Mouse (Mus musculus) testis, adult 2 months (tissue): ENCODE results near the gene Klk7. TPM values are rescaled to one million over a fixed set of nuclear protein-coding genes. Genes with fewer than 3 reads are reported as not detected.

Source experiments
- H3K27ac ChIP-seq: fragments of 200-500 bp; 2 replicates; pipeline ENCODE4 v1.5.1; 2012; ENCODE audit warnings: low read depth, low read length; ENCODE audit not compliant: control insufficient read depth, insufficient read depth
- H3K27me3 ChIP-seq: fragments of 200-500 bp; 2 replicates; pipeline ENCODE4 v1.6.1; 2012; ENCODE audit warnings: mild to moderate bottlenecking, low read length, moderate library complexity; ENCODE audit not compliant: control insufficient read depth, insufficient read depth
- H3K36me3 ChIP-seq: fragments of 200-500 bp; 2 replicates; pipeline ENCODE4 v1.6.1; 2012; ENCODE audit warnings: mild to moderate bottlenecking, low read length; ENCODE audit not compliant: control insufficient read depth, insufficient read depth
- H3K4me1 ChIP-seq: fragments of 200-500 bp; 2 replicates; pipeline ENCODE4 v1.6.1; 2012; ENCODE audit warnings: low read length; ENCODE audit not compliant: control insufficient read depth, insufficient read depth
- H3K4me3 ChIP-seq: fragments of 200-500 bp; 2 replicates; pipeline ENCODE4 v1.5.1; 2012; ENCODE audit warnings: low read depth, mild to moderate bottlenecking, low read length, moderate library complexity, mixed read lengths; ENCODE audit not compliant: control insufficient read depth
- CTCF ChIP-seq: fragments of 200-500 bp; IDR thresholded peaks from 2 replicates; pipeline ENCODE4 v1.5.1; 2012; ENCODE audit warnings: low read depth, mild to moderate bottlenecking, inconsistent platforms, low read length, moderate library complexity; ENCODE audit not compliant: control insufficient read depth, insufficient read depth, insufficient replicate concordance
- POLR2A ChIP-seq: fragments of 200-500 bp; IDR thresholded peaks from 2 replicates; pipeline ENCODE4 v1.6.1; 2012; ENCODE audit warnings: low read depth, mild to moderate bottlenecking, inconsistent platforms, low read length, moderate library complexity; ENCODE audit not compliant: control insufficient read depth
- polyA plus RNA-seq: library from polyadenylated mRNA; depleted of rRNA; stranded (reverse); fragments of >200 nt; gene quantifications from 2 replicates; pipeline ENCODE4 v1.2.3, GENCODE M21; 2012; rRNA removed

Klk7 gene
- polyA plus RNA-seq = not detected in 2 replicates

- H3K4me3 ChIP-seq = no peak within 1 kb of the TSS
- no peaks in the 10 kb centered on the region for H3K36me3 ChIP-seq
- no peak within 1 kb of the TSS for H3K27ac ChIP-seq
- no peaks in the 10 kb centered on the region for H3K4me1 ChIP-seq
- no peaks in the 10 kb centered on the region for H3K27me3 ChIP-seq
- TF ChIP-seq CTCF (no peak), POLR2A (no peak)
These were observed at the start of gene Klk7 for GRCm38 (mm10) chr7:43810994-43811393. TSS of gene Klk7 (plus strand) at chr7:43811294.

GRCm38 (mm10) chr7:43766484-43766883, 44.6 kb upstream of the Klk7 start:
- H3K27me3 ChIP-seq = no peaks in the 10 kb centered on the region
- H3K27ac ChIP-seq = no peak overlapping the region
- no peaks in the 10 kb centered on the region for H3K36me3 ChIP-seq
- H3K4me1 ChIP-seq = no peaks in the 10 kb centered on the region
- TF ChIP-seq CTCF = no peak
- no peak for TF ChIP-seq POLR2A
- H3K4me3 ChIP-seq = no peak overlapping the region

DNA sequence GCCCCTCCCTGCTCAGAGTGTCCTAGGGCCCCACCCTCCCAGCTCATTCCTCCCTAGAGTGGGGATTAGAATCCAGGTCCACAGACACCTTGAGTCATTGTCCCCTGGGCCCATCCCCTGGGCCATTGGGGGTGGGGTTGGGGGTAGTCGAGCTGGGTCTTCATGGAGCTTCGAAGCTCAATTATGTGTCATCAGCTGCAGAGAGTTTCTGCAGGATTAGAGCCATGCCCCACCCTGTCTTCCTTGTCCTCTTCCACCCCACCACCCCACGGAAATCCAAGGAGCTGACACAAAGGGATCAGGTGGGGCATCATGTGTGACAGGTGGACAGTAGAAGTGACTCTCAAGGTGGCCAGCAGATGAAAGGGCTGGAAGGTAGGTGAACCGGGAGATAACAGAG, 42.5 kb upstream of the Klk7 start, which contains the start of gene Klk12:
Gene Klk12, plus strand, starts transcription at position 301 of the 400 bp plus-strand sequence.
- Histone ChIP-seq H3K27ac (no peak within 1 kb of the TSS), H3K36me3 (no peaks in the 10 kb centered on the region), H3K27me3 (no peaks in the 10 kb centered on the region), H3K4me1 (peaks cover 4% of the 10 kb centered on the region), H3K4me3 (no peak within 1 kb of the TSS)
- TF ChIP-seq POLR2A (no peak), CTCF (no peak)

- peaks cover 4% of the 10 kb centered on the region for H3K4me1 ChIP-seq
- no peak for TF ChIP-seq POLR2A
- TF ChIP-seq CTCF = no peak
- H3K27ac ChIP-seq = no peak overlapping the region
These were observed 41.5 kb upstream of the Klk7 start for GRCm38 (mm10) chr7:43769636-43770035.

DNA sequence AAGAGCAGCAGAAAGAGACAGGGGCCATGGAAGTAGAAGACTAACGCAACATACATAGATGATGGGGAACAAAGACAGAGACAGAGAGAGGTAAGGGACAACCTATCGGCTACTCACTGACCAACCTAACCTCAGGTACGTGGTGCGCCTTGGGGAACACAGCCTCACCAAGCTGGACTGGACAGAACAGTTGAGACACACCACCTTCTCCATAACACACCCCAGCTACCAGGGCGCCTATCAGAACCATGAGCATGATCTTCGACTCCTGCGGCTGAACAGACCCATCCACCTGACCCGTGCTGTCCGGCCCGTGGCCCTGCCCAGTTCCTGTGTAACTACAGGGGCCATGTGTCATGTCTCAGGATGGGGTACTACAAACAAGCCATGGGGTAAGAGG, 40.4 kb upstream of the Klk7 start:
- Histone ChIP-seq H3K27ac (no peak overlapping the region), H3K27me3 (no peaks in the 10 kb centered on the region), H3K4me3 (no peak overlapping the region), H3K4me1 (peaks cover 4% of the 10 kb centered on the region), H3K36me3 (no peaks in the 10 kb centered on the region)
- TF ChIP-seq CTCF (no peak), POLR2A (no peak)

More at GRCm38 (mm10) chr7:43769636-43770035, 41.5 kb upstream of the Klk7 start:
- H3K27me3 ChIP-seq = no peaks in the 10 kb centered on the region
- no peaks in the 10 kb centered on the region for H3K36me3 ChIP-seq
- no peak overlapping the region for H3K4me3 ChIP-seq

DNA sequence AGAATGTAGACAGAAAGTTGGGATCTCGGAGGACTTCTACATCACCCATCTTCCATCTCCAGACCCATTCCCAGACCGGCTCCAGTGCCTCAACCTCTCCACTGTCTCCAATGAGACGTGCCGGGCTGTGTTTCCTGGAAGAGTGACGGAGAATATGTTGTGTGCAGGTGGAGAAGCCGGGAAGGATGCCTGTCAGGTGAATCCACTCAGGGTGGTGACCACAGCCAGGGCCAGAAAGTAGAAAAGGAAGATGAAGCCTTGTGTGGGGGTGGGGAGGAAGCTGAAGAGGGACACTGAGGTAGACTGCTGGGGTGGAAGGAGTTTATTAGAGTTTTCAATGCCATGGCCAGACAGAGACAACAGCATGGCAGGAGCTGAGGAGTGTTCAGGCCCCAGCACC, 39.2 kb upstream of the Klk7 start:
- peaks cover 4% of the 10 kb centered on the region for H3K4me1 ChIP-seq
- H3K36me3 ChIP-seq = no peaks in the 10 kb centered on the region
- TF ChIP-seq POLR2A (no peak), CTCF (no peak)
- no peaks in the 10 kb centered on the region for H3K27me3 ChIP-seq
- no peak overlapping the region for H3K4me3 ChIP-seq
- no peak overlapping the region for H3K27ac ChIP-seq

- Histone ChIP-seq H3K4me1 (peaks cover 4% of the 10 kb centered on the region), H3K36me3 (no peaks in the 10 kb centered on the region), H3K27me3 (no peaks in the 10 kb centered on the region), H3K27ac (no peak overlapping the region), H3K4me3 (no peak overlapping the region; the same call in 1 of the 2 replicates)
- no peak for TF ChIP-seq CTCF
- no peak for TF ChIP-seq POLR2A
These were observed 38.2 kb upstream of the Klk7 start for GRCm38 (mm10) chr7:43772901-43773300.

- H3K36me3 ChIP-seq = no peaks in the 10 kb centered on the region
- no peak within 1 kb of the TSS for H3K27ac ChIP-seq
- H3K4me3 ChIP-seq = no peak within 1 kb of the TSS
- H3K4me1 ChIP-seq = peaks cover 4% of the 10 kb centered on the region
- H3K27me3 ChIP-seq = no peaks in the 10 kb centered on the region
- TF ChIP-seq POLR2A (no peak), CTCF (no peak)
These were observed 36.7 kb upstream of the Klk7 start, which contains the start of gene Klk11 for GRCm38 (mm10) chr7:43774364-43774763. TSS of gene Klk11 (plus strand) at chr7:43774604.
